Comparison of ENCODE assay signal across 9 mouse cellular contexts in the genomic region with DNA sequence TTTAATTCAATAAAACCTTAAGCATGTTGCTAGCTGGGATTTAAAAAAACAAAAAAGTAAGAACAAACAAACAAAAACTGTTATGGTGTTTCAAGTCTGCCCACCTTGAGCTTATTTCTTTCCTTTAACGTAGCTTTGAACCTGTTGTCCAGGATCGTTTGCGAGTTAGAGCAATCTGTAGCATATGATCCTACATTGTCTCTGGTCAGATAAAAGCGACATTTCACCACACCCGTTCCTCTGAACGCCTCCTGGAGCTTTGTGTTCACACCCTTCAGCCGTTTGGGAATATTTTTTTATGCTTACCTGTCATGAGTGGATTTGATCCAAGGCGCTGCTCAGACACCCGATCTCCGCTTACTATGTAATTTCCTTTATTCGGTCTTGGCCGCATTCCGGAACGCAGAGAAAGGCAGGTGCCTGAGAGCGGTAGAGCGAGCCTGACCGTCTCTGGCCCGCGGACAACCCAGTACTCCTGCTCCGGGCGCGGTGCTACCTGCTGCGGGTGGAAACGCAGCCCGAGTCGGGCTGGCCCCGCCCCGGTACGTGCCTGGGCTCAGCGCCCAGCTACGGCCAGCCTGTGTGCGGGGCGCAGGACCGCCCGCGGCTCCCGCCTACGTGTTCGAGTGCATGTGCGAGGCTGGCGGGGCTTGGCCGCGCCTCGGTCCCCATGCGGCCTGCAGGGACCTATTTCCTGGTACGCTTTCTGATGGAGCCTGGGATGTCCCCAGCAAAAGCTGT. TPM values are rescaled to one million over a fixed set of nuclear protein-coding genes. Genes with fewer than 3 reads are reported as not detected.
DNase-seq lines count a peak whose midpoint lies in the region; ATAC-seq lines count a peak whose summit lies in the region.
"Had no signal": no experiment of that assay in that cellular context is flagged by ENCODE, and none has a peak within 500 bp of the region (broad histone marks: within the 10 kb centered on the region; RNA-seq: fewer than 3 reads in every experiment).

No protein-coding gene starts in this region.

- 6% methylated on average over 46 of the region's 46 CpGs for WGBS in intestine, embryonic 16.5 days
- 7% methylated on average over 46 of the region's 46 CpGs for WGBS in limb, embryonic 12.5 days
- 6% methylated on average over 46 of the region's 46 CpGs for WGBS in midbrain, embryonic 10.5 days

- no peak for ATAC-seq in CD4-positive, CD25-positive, alpha-beta regulatory T cell, adult 4 months
- peak; percentile 88 for ATAC-seq in intestine, embryonic 16.5 days
- peak; percentile 71; the same call in 1 of the 2 replicates for ATAC-seq in limb, embryonic 12.5 days (ENCODE audit: insufficient number of reproducible peaks, insufficient read depth, low FRiP score, low TSS enrichment, low read depth)

- peak overlapping the region; percentile 46 for H3K4me3 ChIP-seq in intestine, embryonic 16.5 days (ENCODE audit: low read length)
- H3K4me3 ChIP-seq in limb, embryonic 12.5 days (replicated peaks): peak overlapping the region; percentile 36
- H3K4me3 ChIP-seq in midbrain, embryonic 10.5 days: peak overlapping the region; percentile 57

- peaks cover 4% of the 10 kb centered on the region; the same call in 1 of the 2 replicates for H3K36me3 ChIP-seq in intestine, embryonic 16.5 days (ENCODE audit: control insufficient read depth, insufficient read depth, low read length)
- H3K36me3 ChIP-seq in limb, embryonic 12.5 days: peaks cover 24% of the 10 kb centered on the region
- H3K36me3 ChIP-seq in midbrain, embryonic 10.5 days: peaks cover 29% of the 10 kb centered on the region

- DNase-seq in CD4-positive, CD25-positive, alpha-beta regulatory T cell, adult 2 months (ENCODE audit: low read depth, low spot score): peak; percentile 30
- peak; percentile 58 for DNase-seq in embryo, embryonic 10.5 days (ENCODE audit: low spot score)
- DNase-seq in heart, adult 18-20 months: peak; percentile 55 to 64
- peak; percentile 52 for DNase-seq in midbrain, embryonic 10.5 days (ENCODE audit: low spot score)
- DNase-seq in right cerebral cortex, postnatal 36 days (ENCODE audit: low spot score in 2 of 2): peak; percentile 38 to 45

- peak overlapping the region; percentile 55 for H3K27ac ChIP-seq in intestine, embryonic 16.5 days (ENCODE audit: low read length)
- H3K27ac ChIP-seq in limb, embryonic 12.5 days: no peak overlapping the region
- H3K27ac ChIP-seq in midbrain, embryonic 10.5 days (replicated peaks): peak overlapping the region; percentile 78; the same call in 1 of the 2 replicates

- H3K9me3 ChIP-seq in intestine, embryonic 16.5 days (ENCODE audit: control insufficient read depth, low read length): no peaks in the 10 kb centered on the region
- H3K9me3 ChIP-seq in limb, embryonic 12.5 days: no peaks in the 10 kb centered on the region
- no peaks in the 10 kb centered on the region for H3K9me3 ChIP-seq in midbrain, embryonic 10.5 days (replicated peaks)

- H3K27me3 ChIP-seq in intestine, embryonic 16.5 days (replicated peaks; ENCODE audit: control insufficient read depth, insufficient read depth, low read length): no peaks in the 10 kb centered on the region
- peaks cover 15% of the 10 kb centered on the region for H3K27me3 ChIP-seq in limb, embryonic 12.5 days
- H3K27me3 ChIP-seq in midbrain, embryonic 10.5 days (ENCODE audit: low read depth, poor library complexity, severe bottlenecking): peaks cover 18% of the 10 kb centered on the region

- peak overlapping the region; percentile 56 for H3K4me2 ChIP-seq in intestine, embryonic 16.5 days (ENCODE audit: low read depth, low read length)
- peak overlapping the region; percentile 67 for H3K4me2 ChIP-seq in limb, embryonic 12.5 days

- H3K9ac ChIP-seq in intestine, embryonic 16.5 days (ENCODE audit: low read depth, low read length): peak overlapping the region; percentile 70
- peak overlapping the region; percentile 42; the same call in 1 of the 2 replicates for H3K9ac ChIP-seq in limb, embryonic 12.5 days (replicated peaks)

- H3K4me1 ChIP-seq in intestine, embryonic 16.5 days (ENCODE audit: control insufficient read depth, insufficient read depth, low read length): 0 out of 2 replicates have a peak, but pooled peaks cover 2% of the 10 kb centered on the region
- peaks cover 9% of the 10 kb centered on the region for H3K4me1 ChIP-seq in limb, embryonic 12.5 days (replicated peaks)
- H3K4me1 ChIP-seq in midbrain, embryonic 10.5 days: peaks cover 25% of the 10 kb centered on the region

RNA-seq across cellular contexts. Expression of a gene that starts 12.0 kb away (rescaled TPM):
- polyA plus RNA-seq in CD4-positive, CD25-positive, alpha-beta regulatory T cell, adult 4 months (2017; shearing (Covaris generic)): 10 to 100 TPM; 13.2 to 14.3 TPM
- 1 to 10 TPM; 6.0 to 6.5 TPM for total RNA-seq in heart, adult 18-20 months (2021)
- 8.1 and 11.4 TPM in 2 replicates for polyA plus RNA-seq in intestine, embryonic 16.5 days (2015; fragmentation: Nextera tagmentation; extraction: Ambion mirVana)
- 13.7 and 15.3 TPM in 2 replicates for polyA plus RNA-seq in limb, embryonic 12.5 days (2016; fragmentation: Nextera tagmentation; extraction: Ambion mirVana)
- 16.3 and 17.1 TPM in 2 replicates for polyA plus RNA-seq in midbrain, embryonic 10.5 days (2016; fragmentation: Nextera tagmentation; extraction: Ambion mirVana)

RNA-seq across cellular contexts. Expression of a gene that starts 14.8 kb away (rescaled TPM):
- polyA plus RNA-seq in CD4-positive, CD25-positive, alpha-beta regulatory T cell, adult 4 months (2017; shearing (Covaris generic)): 10 to 100 TPM; 19.4 to 24.7 TPM
- total RNA-seq in heart, adult 18-20 months (2021): 10 to 100 TPM; 11.0 to 11.8 TPM
- polyA plus RNA-seq in intestine, embryonic 16.5 days (2015; fragmentation: Nextera tagmentation; extraction: Ambion mirVana): 14.6 and 14.7 TPM in 2 replicates
- 23.0 and 26.5 TPM in 2 replicates for polyA plus RNA-seq in limb, embryonic 12.5 days (2016; fragmentation: Nextera tagmentation; extraction: Ambion mirVana)
- 22.5 and 22.8 TPM in 2 replicates for polyA plus RNA-seq in midbrain, embryonic 10.5 days (2016; fragmentation: Nextera tagmentation; extraction: Ambion mirVana)

RNA-seq across cellular contexts. Expression of a gene that starts 48.0 kb away (rescaled TPM):
- polyA plus RNA-seq in CD4-positive, CD25-positive, alpha-beta regulatory T cell, adult 4 months (2017; shearing (Covaris generic)): not detected
- not detected for total RNA-seq in heart, adult 18-20 months (2021)
- polyA plus RNA-seq in intestine, embryonic 16.5 days (2015; fragmentation: Nextera tagmentation; extraction: Ambion mirVana): 0.82 and 1.1 TPM in 2 replicates
- 5.0 and 5.7 TPM in 2 replicates for polyA plus RNA-seq in limb, embryonic 12.5 days (2016; fragmentation: Nextera tagmentation; extraction: Ambion mirVana)
- polyA plus RNA-seq in midbrain, embryonic 10.5 days (2016; fragmentation: Nextera tagmentation; extraction: Ambion mirVana): 1.8 and 3.6 TPM in 2 replicates
- total RNA-seq: gastrocnemius, adult 8-10 months had no signal

RNA-seq across cellular contexts. Expression of a gene that starts 48.3 kb away (rescaled TPM):
- polyA plus RNA-seq in CD4-positive, CD25-positive, alpha-beta regulatory T cell, adult 4 months (2017; shearing (Covaris generic)): 10 to 100 TPM; 71.8 to 75.2 TPM
- total RNA-seq in heart, adult 18-20 months (2021): 10 to 100 TPM; 39.5 to 43.2 TPM
- 37.5 and 43.5 TPM in 2 replicates for polyA plus RNA-seq in intestine, embryonic 16.5 days (2015; fragmentation: Nextera tagmentation; extraction: Ambion mirVana)
- polyA plus RNA-seq in limb, embryonic 12.5 days (2016; fragmentation: Nextera tagmentation; extraction: Ambion mirVana): 116 and 117 TPM in 2 replicates
- polyA plus RNA-seq in midbrain, embryonic 10.5 days (2016; fragmentation: Nextera tagmentation; extraction: Ambion mirVana): 83.3 and 95.0 TPM in 2 replicates
